Mouse (Mus musculus) fat pad, adult 2 months (tissue): ENCODE measurements around the gene Tlr2.
A peak's percentile ranks its signal among the peaks of the same experiment; 100 is the strongest.
"Not testable (repeated sequence)": the region's sequence is repeated elsewhere in the genome, so short reads cannot be mapped to it uniquely, and the experiment has no call there.

Experiments used
- DNase-seq: peaks from one replicate; pipeline ENCODE4 v3.0.0-alpha.2; 2011; ENCODE audit warnings: low read depth, low spot score; ENCODE audit errors: extremely low read depth

The Tlr2 gene

GRCm38 (mm10) chr3:83841095-83841850 lies at the start of gene Tlr2:
Tlr2 (minus strand) TSS chr3:83841767.
- DNase-seq: no peak

GRCm38 (mm10) chr3:83885163-83885562 lies 43.6 kb upstream of the Tlr2 start:
- DNase-seq: peak; percentile 25

GRCm38 (mm10) chr3:83879261-83880050 lies 37.9 kb upstream of the Tlr2 start:
- not testable (repeated sequence) for DNase-seq

GRCm38 (mm10) chr3:83878801-83879200 lies 37.2 kb upstream of the Tlr2 start:
- no peak for DNase-seq

- DNase-seq: no peak
Measured at GRCm38 (mm10) chr3:83876299-83876698, 34.7 kb upstream of the Tlr2 start.

GRCm38 (mm10) chr3:83875078-83875477 lies 33.5 kb upstream of the Tlr2 start:
- DNase-seq: peak; percentile 76

- DNase-seq: not testable (repeated sequence)
Measured at GRCm38 (mm10) chr3:83872853-83873252, 31.3 kb upstream of the Tlr2 start.

- DNase-seq: not testable (repeated sequence)
Measured at GRCm38 (mm10) chr3:83871962-83872361, 30.4 kb upstream of the Tlr2 start.

- not testable (repeated sequence) for DNase-seq
Measured at GRCm38 (mm10) chr3:83871559-83871958, 30.0 kb upstream of the Tlr2 start.

- no peak for DNase-seq
Measured at GRCm38 (mm10) chr3:83869776-83870175, 28.2 kb upstream of the Tlr2 start.

GRCm38 (mm10) chr3:83867026-83867425 lies 25.5 kb upstream of the Tlr2 start:
- DNase-seq: not testable (repeated sequence)

- DNase-seq: no peak
Measured at GRCm38 (mm10) chr3:83865216-83865615, 23.6 kb upstream of the Tlr2 start.

GRCm38 (mm10) chr3:83864064-83864548 lies 22.5 kb upstream of the Tlr2 start:
- DNase-seq: no peak

GRCm38 (mm10) chr3:83862956-83863355 lies 21.4 kb upstream of the Tlr2 start:
- DNase-seq: peak; percentile 82

GRCm38 (mm10) chr3:83859595-83859994 lies 18.0 kb upstream of the Tlr2 start:
- peak; percentile 87 for DNase-seq

- DNase-seq: no peak
Measured at GRCm38 (mm10) chr3:83859071-83859470, 17.5 kb upstream of the Tlr2 start.

GRCm38 (mm10) chr3:83857621-83858020 lies 16.1 kb upstream of the Tlr2 start:
- DNase-seq: no peak

- DNase-seq: no peak
Measured at GRCm38 (mm10) chr3:83855643-83856042, 14.1 kb upstream of the Tlr2 start.

GRCm38 (mm10) chr3:83849341-83849740 lies 7.8 kb upstream of the Tlr2 start:
- DNase-seq: no peak

- no peak for DNase-seq
Measured at GRCm38 (mm10) chr3:83844766-83845520, 3.4 kb upstream of the Tlr2 start.

- no peak for DNase-seq
Measured at GRCm38 (mm10) chr3:83839477-83839876, 2.1 kb downstream of the Tlr2 start.
